Mouse (Mus musculus) liver, adult 2 months (tissue): ENCODE results near the gene G6pc3. TPM values are rescaled to one million over a fixed set of nuclear protein-coding genes. Genes with fewer than 3 reads are reported as not detected.

Experiments
- DNase-seq: peaks from one replicate; pipeline ENCODE4 v3.0.0-alpha.2; 2011; ENCODE audit warnings: low read depth, low spot score; ENCODE audit errors: extremely low read depth
- H3K27ac ChIP-seq: fragments of 200-500 bp; replicated peaks from 2 replicates; pipeline ENCODE4 v1.5.1; 2012; ENCODE audit warnings: low read depth, mild to moderate bottlenecking, control low read depth, inconsistent platforms, low read length; ENCODE audit not compliant: insufficient read depth
- H3K27me3 ChIP-seq: fragments of 200-500 bp; 2 replicates; pipeline ENCODE4 v1.6.1; 2012; ENCODE audit warnings: mild to moderate bottlenecking, moderate library complexity, low read length, inconsistent platforms; ENCODE audit not compliant: control insufficient read depth, insufficient read depth
- H3K36me3 ChIP-seq: fragments of 200-500 bp; 2 replicates; pipeline ENCODE4 v1.6.1; 2012; ENCODE audit warnings: low read length, inconsistent platforms; ENCODE audit not compliant: control insufficient read depth, insufficient read depth
- H3K4me1 ChIP-seq: fragments of 200-500 bp; 2 replicates; pipeline ENCODE4 v1.6.1; 2011; ENCODE audit warnings: low read length; ENCODE audit not compliant: control insufficient read depth, insufficient read depth
- H3K4me3 ChIP-seq: fragments of 200-500 bp; 2 replicates; pipeline ENCODE4 v1.5.1; 2011; ENCODE audit warnings: low read depth, mild to moderate bottlenecking, control low read depth, low read length, moderate library complexity; ENCODE audit not compliant: insufficient read depth
- H3K79me2 ChIP-seq: fragments of 200-500 bp; 2 replicates; pipeline ENCODE4 v1.6.1; 2012; ENCODE audit warnings: inconsistent platforms, mild to moderate bottlenecking, low read length, moderate library complexity; ENCODE audit not compliant: control insufficient read depth, insufficient read depth
- H3K9ac ChIP-seq: fragments of 200-500 bp; 2 replicates; pipeline ENCODE4 v1.6.1; 2012; ENCODE audit warnings: low read depth, mild to moderate bottlenecking, control low read depth, inconsistent platforms, low read length
- CTCF ChIP-seq: fragments of 200-500 bp; IDR thresholded peaks from 2 replicates; pipeline ENCODE4 v1.5.1; 2011; ENCODE audit warnings: low read depth, low read length, control low read depth
- POLR2A ChIP-seq: fragments of 200-500 bp; IDR thresholded peaks from 2 replicates; pipeline ENCODE4 v1.6.1; 2011; ENCODE audit warnings: low read length, control low read depth; ENCODE audit not compliant: insufficient read depth; ENCODE audit errors: extremely low read depth
- WGBS: fragments of 180-500 bp; shearing (Covaris S2); methylation state at CpG from one replicate; pipeline ENCODE4 v1.1.7; 2018; 5-methylcytosine and 5-hydroxymethylcytosine counted together
- polyA plus RNA-seq: library from polyadenylated mRNA; depleted of rRNA; stranded (reverse); fragments of >200 nt; gene quantifications from 2 replicates; pipeline ENCODE4 v1.2.3, GENCODE M21; 2012; rRNA removed
- total RNA-seq: library from RNA; depleted of rRNA; stranded (reverse); fragments of >200 nt; gene quantifications from 2 replicates; pipeline ENCODE4 v1.2.3, GENCODE M21; 2014; rRNA removed

G6pc3 gene
- total RNA-seq (2.8 and 3.6 TPM in 2 replicates), polyA plus RNA-seq (17.1 and 25.9 TPM in 2 replicates)

DNA sequence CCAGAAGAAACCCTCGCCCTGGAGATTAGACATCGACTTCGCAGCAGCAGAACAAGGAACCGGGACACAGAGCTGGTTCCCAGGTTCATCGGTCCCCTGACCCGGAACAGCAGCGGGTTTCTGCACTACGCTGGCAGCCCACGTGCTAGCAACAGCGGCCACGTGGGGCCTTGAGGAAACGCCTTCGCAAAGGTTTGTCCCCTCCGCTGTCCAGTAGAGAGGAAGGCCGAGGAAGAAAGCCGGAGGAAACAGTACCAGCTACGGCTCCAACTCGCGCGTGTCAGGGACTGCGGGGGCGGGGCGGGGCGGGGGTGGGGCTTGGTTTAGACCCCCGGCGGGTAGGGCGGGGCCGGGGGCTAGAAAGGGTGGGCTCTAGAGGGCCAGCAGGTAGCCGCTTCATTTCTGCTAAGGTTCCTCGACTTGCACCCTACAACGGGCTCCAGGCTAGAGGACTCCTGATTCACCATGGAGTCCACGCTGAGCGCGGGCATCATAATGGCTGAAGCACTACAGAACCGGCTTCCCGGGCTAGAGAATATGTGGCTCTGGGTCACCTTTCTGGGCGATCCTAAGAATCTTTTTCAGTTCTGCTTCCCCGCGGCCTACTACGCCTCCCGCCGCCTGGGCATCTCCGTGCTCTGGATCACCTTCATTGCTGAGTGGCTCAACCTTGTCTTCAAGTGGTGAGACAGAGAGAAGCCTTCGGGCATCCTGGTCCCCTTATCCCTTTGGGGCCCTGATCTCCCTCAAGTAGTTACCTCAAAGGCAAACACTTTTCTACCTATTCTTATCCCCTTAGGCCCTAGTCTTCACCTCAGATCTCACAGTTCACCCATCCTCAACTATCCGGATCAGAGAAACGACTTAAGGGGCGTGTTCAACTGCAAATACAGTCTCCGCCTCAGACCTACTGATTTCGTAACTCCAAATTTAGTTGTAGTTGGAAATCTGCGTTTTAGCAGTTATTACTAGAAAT, at the start of gene G6pc3:
TSS of gene G6pc3 (plus strand) at position 160 of the 976 bp plus-strand sequence.
- H3K27ac ChIP-seq = peak within 1 kb of the TSS; percentile 53
- peaks cover 3% of the 10 kb centered on the region for H3K79me2 ChIP-seq
- peak within 1 kb of the TSS; percentile 64 for H3K9ac ChIP-seq
- peak; percentile 91 for DNase-seq
- H3K27me3 ChIP-seq = no peaks in the 10 kb centered on the region
- TF ChIP-seq POLR2A = no peak
- TF ChIP-seq CTCF = no peak
- 0 out of 2 replicates have a peak, but pooled peaks cover under 1% of the 10 kb centered on the region for H3K36me3 ChIP-seq
- whole genome bisulfite sequencing = under 1% methylated on average over 50 of the region's 50 CpGs
- H3K4me1 ChIP-seq = peaks cover 9% of the 10 kb centered on the region
- peak within 1 kb of the TSS; percentile 76 for H3K4me3 ChIP-seq

GRCm38 (mm10) chr11:102140508-102140907, 48.9 kb upstream of the G6pc3 start:
- TF ChIP-seq CTCF (peak; percentile 57), POLR2A (no peak)
- H3K4me3 ChIP-seq = no peak overlapping the region
- H3K27ac ChIP-seq = no peak overlapping the region
- DNase-seq = peak; percentile 60
- WGBS = 8% methylated on average over 5 of the region's 5 CpGs
- H3K27me3 ChIP-seq = no peaks in the 10 kb centered on the region
- no peak overlapping the region for H3K9ac ChIP-seq
- H3K36me3 ChIP-seq = no peaks in the 10 kb centered on the region
- H3K79me2 ChIP-seq = peaks cover 2% of the 10 kb centered on the region; the same call in 1 of the 2 replicates
- H3K4me1 ChIP-seq = peaks cover 9% of the 10 kb centered on the region

DNA sequence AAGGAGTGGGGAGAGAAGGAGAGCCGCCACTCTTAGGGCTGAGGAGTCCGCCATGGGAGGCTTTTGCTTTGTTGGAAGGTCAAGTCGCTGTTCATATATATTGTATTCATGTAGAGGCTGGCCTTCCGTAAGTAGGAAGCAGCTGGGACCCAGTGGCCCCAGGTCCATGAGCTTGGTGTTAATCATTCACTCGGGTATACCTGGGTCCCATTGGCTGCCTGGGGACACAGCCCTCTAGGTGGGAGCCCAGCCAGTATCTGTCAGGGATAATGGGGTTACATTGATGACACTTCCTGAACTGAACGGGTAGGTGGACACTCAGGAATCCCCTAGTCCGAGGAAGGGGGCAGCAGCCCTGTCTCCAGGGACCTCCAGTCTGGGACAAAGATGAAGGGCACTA, 47.1 kb upstream of the G6pc3 start:
- DNase-seq = peak; percentile 90
- no peak overlapping the region for H3K4me3 ChIP-seq
- peaks cover 12% of the 10 kb centered on the region for H3K4me1 ChIP-seq
- 20% methylated on average over 7 of the region's 7 CpGs for WGBS
- H3K9ac ChIP-seq = peak overlapping the region; percentile 37; the same call in 1 of the 2 replicates
- H3K79me2 ChIP-seq = peaks cover 12% of the 10 kb centered on the region; the same call in 1 of the 2 replicates
- TF ChIP-seq CTCF (no peak), POLR2A (no peak)
- no peaks in the 10 kb centered on the region for H3K27me3 ChIP-seq
- 0 out of 2 replicates have a peak, but pooled peaks cover under 1% of the 10 kb centered on the region for H3K36me3 ChIP-seq
- peak overlapping the region; percentile 89 for H3K27ac ChIP-seq

DNA sequence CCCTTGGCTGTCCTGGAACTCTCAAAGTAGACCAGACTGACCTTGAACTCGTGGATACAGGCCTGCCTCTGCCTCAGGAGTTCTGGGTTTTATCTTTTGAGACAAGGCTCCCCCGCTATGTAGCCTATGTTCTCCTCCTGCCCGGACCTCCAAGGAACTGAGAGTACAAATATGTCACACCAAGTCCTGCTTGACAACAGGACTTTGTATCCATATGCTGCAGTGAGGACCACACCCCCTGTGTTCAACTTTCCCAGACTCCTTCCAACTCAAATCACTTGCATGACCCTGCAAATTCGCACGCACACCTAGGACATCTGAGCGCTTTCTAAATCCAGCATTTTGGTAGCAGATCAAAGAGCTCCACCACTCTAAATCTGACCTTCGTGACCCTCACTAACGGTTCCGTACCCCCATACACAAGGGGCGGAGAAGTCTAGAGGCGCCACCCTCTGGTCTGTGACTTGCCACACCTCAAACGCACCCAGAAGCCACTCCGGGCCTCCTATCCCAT, 44.4 kb upstream of the G6pc3 start:
- Histone ChIP-seq H3K27ac (peak overlapping the region; percentile 94), H3K4me3 (peak overlapping the region; percentile 67), H3K27me3 (no peaks in the 10 kb centered on the region), H3K36me3 (peaks cover 18% of the 10 kb centered on the region), H3K79me2 (peaks cover 12% of the 10 kb centered on the region; the same call in 1 of the 2 replicates), H3K4me1 (peaks cover 12% of the 10 kb centered on the region), H3K9ac (peak overlapping the region; percentile 77)
- no peak for TF ChIP-seq POLR2A
- no peak for TF ChIP-seq CTCF
- peak; percentile 91 for DNase-seq
- 15% methylated on average over 13 of the region's 13 CpGs for WGBS

- no peak for DNase-seq
- WGBS = 2% methylated on average over 50 of the region's 50 CpGs
- Histone ChIP-seq H3K36me3 (peaks cover 19% of the 10 kb centered on the region), H3K27ac (peak within 1 kb of the TSS; percentile 94), H3K4me1 (peaks cover 12% of the 10 kb centered on the region), H3K4me3 (peak within 1 kb of the TSS; percentile 67), H3K27me3 (no peaks in the 10 kb centered on the region), H3K9ac (peak within 1 kb of the TSS; percentile 85), H3K79me2 (peaks cover 12% of the 10 kb centered on the region; the same call in 1 of the 2 replicates)
- TF ChIP-seq CTCF (no peak), POLR2A (peak; percentile 93)
Measured at GRCm38 (mm10) chr11:102145471-102146001, 43.9 kb upstream of the G6pc3 start, which contains the start of gene Nags. Gene Nags (plus strand): TSS chr11:102145513.
